Mouse (Mus musculus) hindbrain, embryonic 12.5 days (tissue): ENCODE data around the gene Clec16a. TPM values are rescaled to one million over a fixed set of nuclear protein-coding genes. Genes with fewer than 3 reads are reported as not detected.

ENCODE experiments used
- ATAC-seq: fragments of 200-750 bp; cut with Nextera tagmentation; 2 replicates; pipeline ENCODE4 v1.8.0; 2017; ENCODE audit warnings: moderate TSS enrichment; ENCODE audit not compliant: low FRiP score
- H3K27ac ChIP-seq: fragments of 300-500 bp; sonication (generic); 2 replicates; pipeline ENCODE4 v1.5.1; 2016; ENCODE audit warnings: mild to moderate bottlenecking
- H3K27me3 ChIP-seq: fragments of 300-500 bp; sonication (generic); 2 replicates; pipeline ENCODE4 v1.6.1; 2016; ENCODE audit warnings: mild to moderate bottlenecking
- H3K36me3 ChIP-seq: fragments of 300-500 bp; sonication (generic); 2 replicates; pipeline ENCODE4 v1.6.1; 2016; ENCODE audit warnings: mild to moderate bottlenecking
- H3K4me1 ChIP-seq: fragments of 300-500 bp; sonication (generic); 2 replicates; pipeline ENCODE4 v1.6.1; 2016
- H3K4me2 ChIP-seq: fragments of 300-500 bp; sonication (generic); replicated peaks from 2 replicates; pipeline ENCODE4 v1.6.1; 2016; ENCODE audit warnings: mild to moderate bottlenecking
- H3K4me3 ChIP-seq: fragments of 300-500 bp; sonication (generic); 2 replicates; pipeline ENCODE4 v1.5.1; 2016; ENCODE audit warnings: mild to moderate bottlenecking
- H3K9ac ChIP-seq: fragments of 300-500 bp; sonication (generic); 2 replicates; pipeline ENCODE4 v1.6.1; 2016; ENCODE audit warnings: mild to moderate bottlenecking, moderate library complexity
- H3K9me3 ChIP-seq: fragments of 300-500 bp; sonication (generic); replicated peaks from 2 replicates; pipeline ENCODE4 v1.6.1; 2016; ENCODE audit warnings: mild to moderate bottlenecking
- WGBS: fragments of 180-500 bp; shearing (Covaris S2); methylation state at CpG from one replicate; pipeline ENCODE4 v1.1.7; 2016; 5-methylcytosine and 5-hydroxymethylcytosine counted together
- polyA plus RNA-seq: library from polyadenylated mRNA; unstranded; fragments of >200 nt; fragmentation: Nextera tagmentation; extraction: Ambion mirVana; gene quantifications from 2 replicates; pipeline ENCODE4 v1.2.1, GENCODE M21; 2016

Gene Clec16a
- polyA plus RNA-seq, 1 experiment from 2014 or later, result 51.4 TPM

DNA sequence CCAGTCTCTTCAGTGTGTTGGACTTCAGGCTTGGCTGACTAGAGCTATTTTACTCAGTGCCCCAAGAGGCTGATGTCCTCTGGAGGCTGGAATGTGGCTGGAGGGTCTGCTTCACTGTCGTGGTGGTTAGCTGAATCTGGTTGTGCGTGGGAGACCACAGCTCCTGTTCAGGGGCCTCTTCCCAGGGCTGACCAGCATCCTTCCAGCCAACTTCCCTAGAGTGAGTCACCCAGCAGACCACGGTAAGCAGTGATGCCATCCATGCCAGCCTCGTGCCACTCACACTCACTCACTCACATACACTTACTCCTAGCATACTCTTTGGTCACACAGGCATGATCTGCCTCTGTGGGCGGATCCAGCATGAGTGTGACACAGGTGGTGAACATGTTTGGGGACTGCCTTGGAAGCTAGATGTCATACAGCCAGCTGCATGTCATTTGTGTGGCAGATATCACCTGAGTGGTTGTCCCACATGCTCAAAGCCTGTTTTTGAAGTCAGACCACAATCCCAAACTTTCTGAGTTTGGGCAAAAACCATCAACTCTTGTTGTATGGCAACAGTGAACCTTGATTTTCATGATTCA is 24.8 kb downstream of the Clec16a start:
- Histone ChIP-seq H3K36me3 (peaks cover 52% of the 10 kb centered on the region), H3K4me1 (no peaks in the 10 kb centered on the region), H3K27ac (no peak overlapping the region), H3K4me3 (no peak overlapping the region), H3K9me3 (no peaks in the 10 kb centered on the region), H3K9ac (no peak overlapping the region), H3K4me2 (no peak overlapping the region), H3K27me3 (no peaks in the 10 kb centered on the region)
- no peak for ATAC-seq
- 86% methylated on average over 5 of the region's 5 CpGs for WGBS

DNA sequence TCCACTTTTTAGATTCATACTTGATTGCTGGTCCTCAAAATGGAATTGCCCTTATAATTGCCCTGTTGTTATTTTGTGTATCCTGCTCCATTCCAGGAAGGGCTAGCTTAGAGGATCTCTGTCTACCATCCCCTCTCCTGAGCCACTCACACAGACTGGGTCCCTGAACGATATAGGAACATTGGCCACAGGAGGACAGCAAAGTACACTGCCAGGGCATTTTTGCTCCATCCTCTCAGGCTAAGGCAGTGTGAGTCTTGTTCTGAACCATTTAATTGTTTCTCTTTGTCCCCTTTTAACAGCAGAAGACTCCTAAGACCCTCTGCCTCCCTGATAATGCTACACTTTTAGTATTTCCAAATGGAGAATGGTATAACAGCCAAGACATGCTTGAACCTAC is 25.6 kb downstream of the Clec16a start:
- no peak overlapping the region for H3K27ac ChIP-seq
- H3K4me2 ChIP-seq, result no peak overlapping the region
- no peaks in the 10 kb centered on the region for H3K27me3 ChIP-seq
- 84% methylated on average over 1 of the region's 1 CpGs for WGBS
- peaks cover 57% of the 10 kb centered on the region for H3K36me3 ChIP-seq
- no peak for ATAC-seq
- no peak overlapping the region for H3K9ac ChIP-seq
- no peaks in the 10 kb centered on the region for H3K4me1 ChIP-seq
- H3K4me3 ChIP-seq, result no peak overlapping the region
- H3K9me3 ChIP-seq, result no peaks in the 10 kb centered on the region

DNA sequence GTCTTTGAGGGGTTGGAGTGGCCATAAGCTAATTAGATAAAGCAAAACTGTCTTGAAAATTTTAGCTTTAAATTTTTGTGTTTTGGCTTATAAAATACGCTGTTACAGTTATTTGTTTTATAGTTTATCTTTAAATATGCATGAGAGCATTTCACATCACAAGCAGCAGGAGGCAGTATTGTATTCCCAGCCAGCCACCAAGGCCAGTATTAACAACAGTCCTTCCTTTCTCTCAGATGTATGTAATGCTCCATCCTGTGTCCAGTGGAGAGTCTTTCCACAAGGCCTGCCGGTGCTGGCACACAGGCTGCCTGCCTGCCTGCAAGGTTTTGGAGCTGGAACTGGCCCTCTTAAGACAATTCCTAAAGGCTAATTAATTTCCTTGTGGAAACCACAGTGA is 26.7 kb downstream of the Clec16a start:
- Histone ChIP-seq H3K9me3 (no peaks in the 10 kb centered on the region), H3K4me2 (no peak overlapping the region), H3K36me3 (peaks cover 67% of the 10 kb centered on the region), H3K9ac (no peak overlapping the region), H3K4me1 (no peaks in the 10 kb centered on the region), H3K4me3 (no peak overlapping the region), H3K27ac (no peak overlapping the region), H3K27me3 (no peaks in the 10 kb centered on the region)
- 64% methylated on average over 2 of the region's 2 CpGs for WGBS
- ATAC-seq, result no peak

DNA sequence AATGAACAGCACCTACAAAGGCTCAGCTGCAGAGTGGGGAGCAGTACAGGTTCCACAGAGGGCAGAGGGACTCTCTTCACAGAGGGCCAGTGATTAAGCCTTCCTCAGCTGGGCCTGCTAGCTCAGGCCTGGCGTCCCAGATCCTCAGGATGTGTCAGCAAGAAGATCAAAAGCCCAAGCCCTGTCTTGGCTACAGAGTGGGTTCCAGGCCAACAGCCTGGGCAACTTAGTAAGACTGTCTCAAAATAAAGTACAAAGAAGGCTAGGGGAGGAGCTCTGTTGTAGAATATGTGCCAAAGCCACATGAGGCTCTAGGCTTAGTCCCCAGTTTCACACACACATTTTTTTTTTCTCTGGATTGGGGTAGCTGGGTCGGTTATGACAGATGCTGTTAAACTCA is 29.8 kb downstream of the Clec16a start:
- Histone ChIP-seq H3K9me3 (no peaks in the 10 kb centered on the region), H3K27ac (no peak overlapping the region), H3K36me3 (peaks cover 75% of the 10 kb centered on the region), H3K4me1 (no peaks in the 10 kb centered on the region), H3K4me2 (no peak overlapping the region), H3K4me3 (no peak overlapping the region), H3K27me3 (no peaks in the 10 kb centered on the region), H3K9ac (no peak overlapping the region)
- 89% methylated on average over 2 of the region's 2 CpGs for WGBS
- no peak for ATAC-seq

DNA sequence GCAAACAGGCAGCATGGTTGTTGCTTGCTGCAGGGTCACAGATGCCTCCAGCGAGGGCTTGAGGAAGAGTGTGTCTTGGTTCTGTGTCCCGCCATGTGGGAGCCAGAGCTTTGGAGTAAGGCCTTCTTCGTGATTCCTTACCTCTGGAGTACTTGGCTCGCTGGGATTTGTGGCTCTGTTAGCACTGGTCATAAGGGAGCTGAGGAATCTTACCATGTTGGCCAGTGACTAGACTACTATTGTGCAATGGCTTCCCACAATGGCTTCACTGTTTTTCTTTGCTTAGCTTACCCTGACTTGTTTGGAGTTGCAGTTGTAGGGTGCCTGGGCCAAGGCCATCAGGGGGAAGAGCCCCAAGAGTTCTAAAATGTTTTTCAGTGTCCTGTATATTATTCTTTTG is 30.8 kb downstream of the Clec16a start:
- 91% methylated on average over 4 of the region's 4 CpGs for WGBS
- H3K36me3 ChIP-seq, result peaks cover 74% of the 10 kb centered on the region
- H3K27ac ChIP-seq, result no peak overlapping the region
- H3K4me1 ChIP-seq, result no peaks in the 10 kb centered on the region
- no peak overlapping the region for H3K4me2 ChIP-seq
- no peak overlapping the region for H3K9ac ChIP-seq
- no peaks in the 10 kb centered on the region for H3K9me3 ChIP-seq
- no peaks in the 10 kb centered on the region for H3K27me3 ChIP-seq
- ATAC-seq, result no peak
- no peak overlapping the region for H3K4me3 ChIP-seq

DNA sequence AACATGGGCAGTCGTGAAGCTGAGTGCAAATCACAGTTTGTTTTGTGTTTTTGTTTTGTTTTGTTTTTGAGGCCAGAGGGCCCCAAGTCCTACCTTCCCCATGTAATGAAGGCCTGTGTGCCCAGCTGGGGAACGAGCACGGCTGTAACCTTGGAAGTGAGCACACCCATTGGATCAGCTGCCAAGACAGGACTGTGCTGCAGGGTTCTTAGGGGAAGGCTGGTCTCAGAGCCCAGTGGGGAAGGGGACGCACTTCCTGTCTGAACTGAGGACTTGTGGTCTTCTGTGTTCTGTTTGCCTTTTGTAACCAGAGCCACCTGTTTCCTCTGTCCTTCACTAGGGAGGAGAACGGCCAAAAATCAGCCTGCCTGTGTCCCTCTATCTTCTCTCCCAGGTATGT is 32.4 kb downstream of the Clec16a start:
- Histone ChIP-seq H3K27me3 (no peaks in the 10 kb centered on the region), H3K4me2 (no peak overlapping the region), H3K9me3 (no peaks in the 10 kb centered on the region), H3K9ac (no peak overlapping the region), H3K4me3 (no peak overlapping the region), H3K4me1 (no peaks in the 10 kb centered on the region), H3K27ac (no peak overlapping the region), H3K36me3 (peaks cover 80% of the 10 kb centered on the region)
- no peak for ATAC-seq
- 71% methylated on average over 5 of the region's 5 CpGs for WGBS

- Histone ChIP-seq H3K9me3 (no peaks in the 10 kb centered on the region), H3K9ac (no peak overlapping the region), H3K27ac (no peak overlapping the region), H3K4me3 (no peak overlapping the region), H3K27me3 (no peaks in the 10 kb centered on the region), H3K36me3 (peaks cover 81% of the 10 kb centered on the region), H3K4me1 (no peaks in the 10 kb centered on the region), H3K4me2 (no peak overlapping the region)
- WGBS, result 73% methylated on average over 1 of the region's 1 CpGs
- no peak for ATAC-seq
These were observed 33.2 kb downstream of the Clec16a start for GRCm38 (mm10) chr16:10578376-10578775.

- 96% methylated on average over 2 of the region's 2 CpGs for WGBS
- no peak for ATAC-seq
These were observed 36.2 kb downstream of the Clec16a start for GRCm38 (mm10) chr16:10581234-10581898.

DNA sequence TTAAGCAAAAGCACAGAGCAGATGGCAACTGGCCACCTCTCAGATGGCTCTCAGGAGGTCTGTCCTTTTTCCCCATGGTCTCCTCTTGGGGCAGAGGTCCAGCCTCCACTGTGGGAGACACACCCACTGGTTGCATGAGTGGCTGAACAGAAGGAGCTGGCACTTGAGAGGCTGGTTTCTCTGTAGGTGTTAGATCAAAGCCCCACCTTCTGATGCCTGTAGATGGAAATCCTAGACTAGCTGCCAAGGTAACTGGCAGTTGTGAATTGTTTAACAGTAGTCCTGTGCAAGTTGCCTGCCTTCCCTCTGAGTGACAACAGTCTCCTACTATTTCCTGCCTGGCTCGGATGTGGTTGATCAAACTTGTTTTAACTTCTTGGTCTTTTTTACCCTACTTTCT is 40.0 kb downstream of the Clec16a start:
- H3K4me1 ChIP-seq, result no peaks in the 10 kb centered on the region
- H3K9me3 ChIP-seq, result no peaks in the 10 kb centered on the region
- no peak for ATAC-seq
- 84% methylated on average over 1 of the region's 1 CpGs for WGBS
- no peak overlapping the region for H3K9ac ChIP-seq
- no peak overlapping the region for H3K4me2 ChIP-seq
- no peak overlapping the region for H3K27ac ChIP-seq
- H3K27me3 ChIP-seq, result no peaks in the 10 kb centered on the region
- H3K4me3 ChIP-seq, result no peak overlapping the region
- peaks cover 59% of the 10 kb centered on the region for H3K36me3 ChIP-seq

More at GRCm38 (mm10) chr16:10581234-10581898, 36.2 kb downstream of the Clec16a start:
- H3K27ac ChIP-seq, result no peak overlapping the region
- no peaks in the 10 kb centered on the region for H3K27me3 ChIP-seq
- no peak overlapping the region for H3K4me3 ChIP-seq
- no peak overlapping the region for H3K9ac ChIP-seq
- H3K4me1 ChIP-seq, result no peaks in the 10 kb centered on the region
- H3K9me3 ChIP-seq, result no peaks in the 10 kb centered on the region
- H3K4me2 ChIP-seq, result no peak overlapping the region
- peaks cover 72% of the 10 kb centered on the region for H3K36me3 ChIP-seq

GRCm38 (mm10) chr16:10586546-10586945 is 41.4 kb downstream of the Clec16a start:
- no peaks in the 10 kb centered on the region for H3K9me3 ChIP-seq
- no peaks in the 10 kb centered on the region for H3K4me1 ChIP-seq
- H3K4me2 ChIP-seq, result no peak overlapping the region
- no peak overlapping the region for H3K27ac ChIP-seq
- 90% methylated on average over 3 of the region's 3 CpGs for WGBS
- H3K36me3 ChIP-seq, result peaks cover 50% of the 10 kb centered on the region
- H3K4me3 ChIP-seq, result no peak overlapping the region
- ATAC-seq, result no peak
- no peak overlapping the region for H3K9ac ChIP-seq
- H3K27me3 ChIP-seq, result no peaks in the 10 kb centered on the region

GRCm38 (mm10) chr16:10599888-10600740 is 55.0 kb downstream of the Clec16a start:
- H3K36me3 ChIP-seq, result peaks cover 33% of the 10 kb centered on the region
- H3K27ac ChIP-seq, result peak overlapping the region; percentile 76
- 71% methylated on average over 5 of the region's 5 CpGs for WGBS

GRCm38 (mm10) chr16:10607802-10608201 is 62.7 kb downstream of the Clec16a start:
- no peak overlapping the region for H3K4me3 ChIP-seq
- H3K9me3 ChIP-seq, result no peaks in the 10 kb centered on the region
- H3K4me1 ChIP-seq, result no peaks in the 10 kb centered on the region
- ATAC-seq, result no peak
- H3K4me2 ChIP-seq, result no peak overlapping the region
- H3K36me3 ChIP-seq, result peaks cover 24% of the 10 kb centered on the region
- 86% methylated on average over 3 of the region's 3 CpGs for WGBS
- no peaks in the 10 kb centered on the region for H3K27me3 ChIP-seq
- H3K9ac ChIP-seq, result no peak overlapping the region
- H3K27ac ChIP-seq, result no peak overlapping the region

More at GRCm38 (mm10) chr16:10599888-10600740, 55.0 kb downstream of the Clec16a start:
- Histone ChIP-seq H3K4me1 (peaks cover 3% of the 10 kb centered on the region; the same call in 1 of the 2 replicates), H3K9me3 (no peaks in the 10 kb centered on the region), H3K4me3 (no peak overlapping the region), H3K4me2 (no peak overlapping the region), H3K9ac (no peak overlapping the region), H3K27me3 (no peaks in the 10 kb centered on the region)
- peak; percentile 75 for ATAC-seq
